Comparison of ENCODE assay signal across 28 mouse cellular contexts in genomic region chr16:92274516-92274915, GRCm38 (mm10). TPM values are rescaled to one million over a fixed set of nuclear protein-coding genes. Genes with fewer than 3 reads are reported as not detected.
A peak's percentile ranks its signal among the peaks of the same experiment; 100 is the strongest.
DNase-seq lines count a peak whose midpoint lies in the region; TF ChIP-seq lines count a peak whose summit lies in the region.
"Had no signal": no experiment of that assay in that cellular context is flagged by ENCODE, and none has a peak within 500 bp of the region (broad histone marks: within the 10 kb centered on the region; RNA-seq: fewer than 3 reads in every experiment).

No protein-coding gene starts in this region.

- intact Hi-C loops in gastrocnemius, adult 2 months (cut with DNase I) = no loop called here

- H3K4me3 ChIP-seq in gastrocnemius, adult 2 months = no peak overlapping the region
- no peak overlapping the region for H3K4me3 ChIP-seq in brown adipose tissue, adult 24 weeks (ENCODE audit: insufficient read depth, low read depth, low read length)

- peak; percentile 52 to 61 for DNase-seq in cerebellum, postnatal 10 days
- DNase-seq in cerebellum, postnatal 4 days (ENCODE audit: low spot score in 2 of 2) = no peak
- peak; percentile 45 to 60 for DNase-seq in cerebellum, postnatal 14 days
- no peak for DNase-seq in cerebellum, adult 18-20 months
- DNase-seq in gastrocnemius, adult 2 months = peak; percentile 35
- no peak for DNase-seq in gastrocnemius, adult 8-10 months (ENCODE audit: low spot score in 2 of 2)
- DNase-seq in thymus, postnatal 4 days = no peak
- DNase-seq: adrenal gland, adult 2 months; adrenal gland, adult 8-10 months; adrenal gland, postnatal 10 days; adrenal gland, postnatal 14 days; adrenal gland, postnatal 25 days; adrenal gland, postnatal 36 days; B cell, adult 2 months; cerebellum, adult 11 months; cerebellum, adult 11-12 months; cerebellum, adult 2 months had no signal

- H3K4me1 ChIP-seq in brown adipose tissue, adult 24 weeks (ENCODE audit: control insufficient read depth, insufficient read depth, insufficient read length, low read length) = peaks cover 4% of the 10 kb centered on the region; the same call in 1 of the 2 replicates

- H3K27ac ChIP-seq in gastrocnemius, adult 2 months = peak overlapping the region; percentile 56
- H3K27ac ChIP-seq in brown adipose tissue, adult 24 weeks (replicated peaks; ENCODE audit: low read depth, low read length) = peak overlapping the region; percentile 61; the same call in 1 of the 2 replicates

- TF ChIP-seq CTCF in gastrocnemius, adult 2 months (IDR thresholded peaks at IDR 0.05) = no peak

RNA-seq across cellular contexts. Expression of gene Kcne2, which starts 17.7 kb away (rescaled TPM):
- not detected for total RNA-seq in gastrocnemius, adult 2 months (2021)
- total RNA-seq in gastrocnemius, adult 8-10 months (2022) = not detected
- not detected in 2 replicates for polyA plus RNA-seq in brown adipose tissue, adult 24 weeks (2012; ENCODE audit: insufficient read depth, insufficient read length, missing spikeins)
- total RNA-seq: adrenal gland, adult 18-20 months; adrenal gland, adult 2 months; adrenal gland, adult 8-10 months; adrenal gland, postnatal 10 days; adrenal gland, postnatal 14 days; adrenal gland, postnatal 25 days; adrenal gland, postnatal 4 days; CH12.LX; ES-E14; MEL had no signal
- polyA plus RNA-seq: activated CD4-positive, CD25-positive, alpha-beta regulatory T cell, adult 4 months; adrenal gland, adult 2 months; C2C12; CD4-positive, CD25-positive, alpha-beta regulatory T cell, adult 4 months; G1E; Patski had no signal

RNA-seq across cellular contexts. Expression of gene Smim11, which starts 26.6 kb away (rescaled TPM):
- 10 to 100 TPM; 62.7 to 83.8 TPM for total RNA-seq in gastrocnemius, adult 2 months (2021)
- total RNA-seq in gastrocnemius, adult 8-10 months (2022) = 10 to 100 TPM; 58.7 to 64.9 (median 60.5) TPM
- 111 and 158 TPM in 2 replicates for polyA plus RNA-seq in brown adipose tissue, adult 24 weeks (2012; ENCODE audit: insufficient read depth, insufficient read length, missing spikeins)

RNA-seq across cellular contexts. Expression of gene Fam243, which starts 46.7 kb away (rescaled TPM):
- total RNA-seq in gastrocnemius, adult 2 months (2021) = not detected
- not detected for total RNA-seq in gastrocnemius, adult 8-10 months (2022)
- polyA plus RNA-seq in brown adipose tissue, adult 24 weeks (2012; ENCODE audit: insufficient read depth, insufficient read length, missing spikeins) = not detected in 2 replicates
- total RNA-seq: adrenal gland, adult 18-20 months; adrenal gland, adult 2 months; adrenal gland, postnatal 10 days; adrenal gland, postnatal 14 days; adrenal gland, postnatal 25 days; adrenal gland, postnatal 36 days; CH12.LX; ES-E14; MEL had no signal
- polyA plus RNA-seq: activated CD4-positive, CD25-positive, alpha-beta regulatory T cell, adult 4 months; adrenal gland, adult 2 months; C2C12; CD4-positive, CD25-positive, alpha-beta regulatory T cell, adult 4 months; cerebellum, adult 2 months; G1E had no signal

Comparison
In these comparisons a context has a peak if more than half of its experiments do, and no peak if none do; other contexts are left out.
1. DNase-seq: peak in cerebellum, postnatal 10 days (2 of 2), cerebellum, postnatal 14 days (2 of 2) and gastrocnemius, adult 2 months (single experiment); none in cerebellum, postnatal 4 days (0 of 2), cerebellum, adult 18-20 months (0 of 2), gastrocnemius, adult 8-10 months (0 of 2) and thymus, postnatal 4 days (single experiment).